31 mouse cellular contexts compared by ENCODE assay signal in genomic region chr3:16431819-16432115, GRCm38 (mm10).
DNase-seq lines count a peak whose midpoint lies in the region; ATAC-seq and TF ChIP-seq lines count a peak whose summit lies in the region.
"Had no signal": no experiment of that assay in that cellular context is flagged by ENCODE, and none has a peak within 500 bp of the region (broad histone marks: within the 10 kb centered on the region; RNA-seq: fewer than 3 reads in every experiment).

No protein-coding gene starts in this region.

- no peak for ATAC-seq in forebrain, postnatal 0 days
- no peak for ATAC-seq in hindbrain, embryonic 14.5 days (ENCODE audit: low FRiP score)
- ATAC-seq in hindbrain, embryonic 16.5 days, result no peak
- ATAC-seq in midbrain, postnatal 0 days (ENCODE audit: low FRiP score), result no peak
- ATAC-seq: Patski had no signal

- H3K4me3 ChIP-seq in forebrain, embryonic 10.5 days, result no peak overlapping the region
- H3K4me3 ChIP-seq in forebrain, postnatal 0 days (ENCODE audit: low read depth, low read length), result no peak overlapping the region
- no peak overlapping the region for H3K4me3 ChIP-seq in hindbrain, embryonic 14.5 days (replicated peaks; ENCODE audit: low read length)
- no peak overlapping the region for H3K4me3 ChIP-seq in hindbrain, embryonic 16.5 days (ENCODE audit: low read length)
- no peak overlapping the region for H3K4me3 ChIP-seq in midbrain, postnatal 0 days (ENCODE audit: low read depth, low read length)
- H3K4me3 ChIP-seq: embryonic facial prominence, embryonic 10.5 days; embryonic facial prominence, embryonic 15.5 days; gastrocnemius, adult 2 months; kidney, embryonic 15.5 days; layer of hippocampus, adult 2 months; limb, embryonic 13.5 days; lung, embryonic 15.5 days had no signal

- H3K27ac ChIP-seq in forebrain, embryonic 10.5 days, result peak overlapping the region; percentile 74
- no peak overlapping the region for H3K27ac ChIP-seq in forebrain, postnatal 0 days (ENCODE audit: low read depth, low read length)
- 0 out of 2 replicates have a peak overlapping the region, but pooled peaks have one; percentile 70 for H3K27ac ChIP-seq in hindbrain, embryonic 14.5 days
- H3K27ac ChIP-seq in hindbrain, embryonic 16.5 days (ENCODE audit: low read depth, low read length), result no peak overlapping the region
- peak overlapping the region; percentile 27; the same call in 1 of the 2 replicates for H3K27ac ChIP-seq in midbrain, postnatal 0 days (ENCODE audit: low read depth, low read length)
- H3K27ac ChIP-seq: embryonic facial prominence, embryonic 10.5 days; embryonic facial prominence, embryonic 15.5 days; gastrocnemius, adult 2 months; kidney, embryonic 15.5 days; layer of hippocampus, adult 2 months; limb, embryonic 13.5 days had no signal

- intact Hi-C loops in heart, postnatal 10 days (cut with DNase I), result no loop called here

- no peaks in the 10 kb centered on the region for H3K9me3 ChIP-seq in forebrain, embryonic 10.5 days
- no peaks in the 10 kb centered on the region for H3K9me3 ChIP-seq in forebrain, postnatal 0 days (ENCODE audit: low read length)
- H3K9me3 ChIP-seq in hindbrain, embryonic 14.5 days (ENCODE audit: control insufficient read depth, low read length), result no peaks in the 10 kb centered on the region
- H3K9me3 ChIP-seq in hindbrain, embryonic 16.5 days (ENCODE audit: control insufficient read depth, low read length), result no peaks in the 10 kb centered on the region
- no peaks in the 10 kb centered on the region for H3K9me3 ChIP-seq in midbrain, postnatal 0 days (ENCODE audit: low read length)
- H3K9me3 ChIP-seq: embryonic facial prominence, embryonic 15.5 days; G1E; kidney, embryonic 15.5 days; limb, embryonic 13.5 days; lung, embryonic 15.5 days had no signal

- DNase-seq in forebrain, embryonic 10.5 days (ENCODE audit: extremely low spot score, low spot score), result no peak
- no peak for DNase-seq in forebrain, postnatal 0 days
- no peak for DNase-seq in hindbrain, embryonic 14.5 days (ENCODE audit: low spot score)
- peak; percentile 2 for DNase-seq in Muller cell, postnatal 12 days (ENCODE audit: inconsistent ontology term)
- no peak for DNase-seq in midbrain, postnatal 0 days (ENCODE audit: low spot score)
- DNase-seq in heart, postnatal 10 days, result no peak
- DNase-seq in frontal cortex, adult 2 months (ENCODE audit: extremely low spot score in 1 of 2, low spot score in 1 of 2), result no peak
- DNase-seq: adrenal gland, postnatal 10 days; cerebellum, adult 8-10 months; cerebellum, postnatal 25 days; gastrocnemius, adult 2 months; gastrocnemius, postnatal 36 days; heart, adult 18-20 months; heart, postnatal 4 days; kidney, adult 18-20 months; kidney, postnatal 25 days; lung, postnatal 36 days; right cerebral cortex, postnatal 4 days; thymus, adult 2 months; thymus, postnatal 36 days had no signal

- no peak overlapping the region for H3K9ac ChIP-seq in forebrain, postnatal 0 days
- no peak overlapping the region for H3K9ac ChIP-seq in hindbrain, embryonic 14.5 days
- H3K9ac ChIP-seq in hindbrain, embryonic 16.5 days (ENCODE audit: low read depth, low read length), result no peak overlapping the region
- no peak overlapping the region for H3K9ac ChIP-seq in midbrain, postnatal 0 days (replicated peaks; ENCODE audit: low read length, poor library complexity, severe bottlenecking)
- H3K9ac ChIP-seq: embryonic facial prominence, embryonic 15.5 days; kidney, embryonic 15.5 days; limb, embryonic 13.5 days; lung, embryonic 15.5 days had no signal

- no peak for TF ChIP-seq CTCF in forebrain, postnatal 0 days (IDR thresholded peaks at IDR 0.05; ENCODE audit: low read depth)
- TF ChIP-seq CTCF in midbrain, postnatal 0 days (IDR thresholded peaks at IDR 0.05), result no peak

- no peaks in the 10 kb centered on the region for H3K27me3 ChIP-seq in forebrain, embryonic 10.5 days (ENCODE audit: poor library complexity, severe bottlenecking)
- no peaks in the 10 kb centered on the region for H3K27me3 ChIP-seq in forebrain, postnatal 0 days (ENCODE audit: insufficient read depth, low read length)
- no peaks in the 10 kb centered on the region for H3K27me3 ChIP-seq in hindbrain, embryonic 14.5 days (ENCODE audit: control insufficient read depth, insufficient read depth, low read length)
- no peaks in the 10 kb centered on the region for H3K27me3 ChIP-seq in hindbrain, embryonic 16.5 days (replicated peaks; ENCODE audit: control insufficient read depth, insufficient read depth, low read length)
- no peaks in the 10 kb centered on the region for H3K27me3 ChIP-seq in midbrain, postnatal 0 days (ENCODE audit: insufficient read depth, low read length)
- H3K27me3 ChIP-seq: embryonic facial prominence, embryonic 15.5 days; kidney, embryonic 15.5 days; limb, embryonic 13.5 days; lung, embryonic 15.5 days had no signal

- peaks cover 12% of the 10 kb centered on the region for H3K4me1 ChIP-seq in forebrain, embryonic 10.5 days
- no peaks in the 10 kb centered on the region for H3K4me1 ChIP-seq in forebrain, postnatal 0 days (ENCODE audit: insufficient read depth)
- no peaks in the 10 kb centered on the region for H3K4me1 ChIP-seq in hindbrain, embryonic 14.5 days (replicated peaks; ENCODE audit: control insufficient read depth, insufficient read depth, low read length)
- H3K4me1 ChIP-seq in hindbrain, embryonic 16.5 days (ENCODE audit: control insufficient read depth, insufficient read depth, low read depth, low read length), result no peaks in the 10 kb centered on the region
- H3K4me1 ChIP-seq in midbrain, postnatal 0 days (ENCODE audit: insufficient read depth, low read length), result no peaks in the 10 kb centered on the region
- H3K4me1 ChIP-seq: embryonic facial prominence, embryonic 10.5 days; embryonic facial prominence, embryonic 15.5 days; kidney, embryonic 15.5 days; limb, embryonic 13.5 days; lung, embryonic 15.5 days had no signal

- no peak overlapping the region for H3K4me2 ChIP-seq in forebrain, postnatal 0 days (ENCODE audit: low read depth)
- no peak overlapping the region for H3K4me2 ChIP-seq in hindbrain, embryonic 14.5 days (replicated peaks)
- no peak overlapping the region for H3K4me2 ChIP-seq in hindbrain, embryonic 16.5 days (ENCODE audit: low read length)
- no peak overlapping the region for H3K4me2 ChIP-seq in midbrain, postnatal 0 days (ENCODE audit: low read depth, low read length, poor library complexity, severe bottlenecking)
- H3K4me2 ChIP-seq: embryonic facial prominence, embryonic 15.5 days; heart, embryonic 11.5 days; kidney, embryonic 15.5 days; limb, embryonic 13.5 days; liver, embryonic 11.5 days; lung, embryonic 15.5 days had no signal

- no peaks in the 10 kb centered on the region for H3K36me3 ChIP-seq in forebrain, embryonic 10.5 days (replicated peaks)
- H3K36me3 ChIP-seq in forebrain, postnatal 0 days (ENCODE audit: insufficient read depth), result no peaks in the 10 kb centered on the region
- H3K36me3 ChIP-seq in hindbrain, embryonic 14.5 days (replicated peaks; ENCODE audit: control insufficient read depth, insufficient read depth), result no peaks in the 10 kb centered on the region
- H3K36me3 ChIP-seq in hindbrain, embryonic 16.5 days (ENCODE audit: control insufficient read depth, insufficient read depth, low read length), result no peaks in the 10 kb centered on the region
- H3K36me3 ChIP-seq in midbrain, postnatal 0 days (ENCODE audit: insufficient read depth, low read length), result no peaks in the 10 kb centered on the region
- H3K36me3 ChIP-seq: embryonic facial prominence, embryonic 10.5 days; embryonic facial prominence, embryonic 15.5 days; G1E; kidney, embryonic 15.5 days; limb, embryonic 13.5 days; lung, embryonic 15.5 days had no signal

Comparison
In these comparisons a context has a peak if more than half of its experiments do, and no peak if none do; other contexts are left out.
1. H3K27ac ChIP-seq: peak in forebrain, embryonic 10.5 days (single experiment), hindbrain, embryonic 14.5 days (single experiment) and midbrain, postnatal 0 days (single experiment); none in forebrain, postnatal 0 days (single experiment) and hindbrain, embryonic 16.5 days (single experiment).